Mouse (Mus musculus): Measurements from ENCODE around the gene Mark4. TPM values are rescaled to one million over a fixed set of nuclear protein-coding genes. Genes with fewer than 3 reads are reported as not detected.

The Mark4 gene
- 26.5 TPM for total RNA-seq (2023)

GRCm38 (mm10) chr7:19458591-19459111 is at the start of gene Mark4:
Mark4 (minus strand) TSS chr7:19458821.

GRCm38 (mm10) chr7:19462884-19463381 is 4.3 kb upstream of the Mark4 start, which contains the start of gene Exoc3l2:
Exoc3l2 (plus strand) TSS chr7:19463331.

GRCm38 (mm10) chr7:19404476-19404875 is 54.1 kb downstream of the Mark4 start, which contains the start of gene Ckm:
Ckm (plus strand) TSS chr7:19404776.

GRCm38 (mm10) chr7:19403731-19404296 is 54.8 kb downstream of the Mark4 start, which contains the start of gene Klc3:
Klc3 (minus strand) TSS chr7:19404104.

GRCm38 (mm10) chr7:19381377-19382165 is 77.0 kb downstream of the Mark4 start, which contains the start of gene Ercc2:
Ercc2 (plus strand) TSS chr7:19382010.

Other genes starting within 250 kb of the Mark4 start
- not detected for gene Gpr4, start 246.3 kb downstream of the Mark4 start, total RNA-seq (2023)
- 42.1 TPM for gene Opa3, start 230.5 kb downstream of the Mark4 start, total RNA-seq (2023)
- gene Vasp, start 187.0 kb downstream of the Mark4 start, total RNA-seq (2023), result 262 TPM
- gene Ppm1n, start 178.8 kb downstream of the Mark4 start, total RNA-seq (2023), result 0.76 TPM
- not detected for gene Rtn2, start 176.2 kb downstream of the Mark4 start, total RNA-seq (2023)
- gene Fosb, start 148.8 kb downstream of the Mark4 start, total RNA-seq (2023), result 701 TPM
- 67.1 TPM for gene Ercc1, start 114.0 kb downstream of the Mark4 start, total RNA-seq (2023)
- gene Cd3eap, start 99.3 kb downstream of the Mark4 start, total RNA-seq (2023), result 9.0 TPM
- gene Ppp1r13l, start 99.1 kb downstream of the Mark4 start, total RNA-seq (2023), result 1.3 TPM
- 69.8 TPM for gene Ercc2, start 76.8 kb downstream of the Mark4 start, total RNA-seq (2023)
- 5.9 TPM for gene Klc3, start 54.7 kb downstream of the Mark4 start, total RNA-seq (2023)
- gene Ckm, start 54.0 kb downstream of the Mark4 start, total RNA-seq (2023), result not detected
- not detected for gene Exoc3l2, start 4.5 kb upstream of the Mark4 start, total RNA-seq (2023)
- gene Bloc1s3, start 49.5 kb upstream of the Mark4 start, total RNA-seq (2023), result 3.3 TPM
- gene Trappc6a, start 49.6 kb upstream of the Mark4 start, total RNA-seq (2023), result 23.3 TPM
- not detected for gene Nkpd1, start 59.0 kb upstream of the Mark4 start, total RNA-seq (2023)
- 56.4 TPM for gene Ppp1r37, start 104.3 kb upstream of the Mark4 start, total RNA-seq (2023)
- gene Zfp296, start 118.5 kb upstream of the Mark4 start, total RNA-seq (2023), result 1.5 TPM
- gene Gemin7, start 118.8 kb upstream of the Mark4 start, total RNA-seq (2023), result 42.3 TPM
- gene Clasrp, start 145.7 kb upstream of the Mark4 start, total RNA-seq (2023), result 87.2 TPM
- gene Relb, start 170.6 kb upstream of the Mark4 start, total RNA-seq (2023), result 67.9 TPM
- gene Clptm1, start 206.2 kb upstream of the Mark4 start, total RNA-seq (2023), result 87.9 TPM
- not detected for gene Apoc2, start 219.1 kb upstream of the Mark4 start, total RNA-seq (2023)
- gene Gm44805, start 222.6 kb upstream of the Mark4 start, total RNA-seq (2023), result not detected
- gene Apoc4, start 222.7 kb upstream of the Mark4 start, total RNA-seq (2023), result not detected
- gene Apoc1, start 233.8 kb upstream of the Mark4 start, total RNA-seq (2023), result not detected
- gene Apoe, start 240.4 kb upstream of the Mark4 start, total RNA-seq (2023), result 36.3 TPM

Measured in CD4-positive naive resting alpha-beta T cell, adult 76 days (primary cell).